Mouse (Mus musculus): Measurements from ENCODE around the gene Zfp273.
"Not testable (repeated sequence)": the region's sequence is repeated elsewhere in the genome, so short reads cannot be mapped to it uniquely, and the experiment has no call there.

Zfp273 gene

DNA sequence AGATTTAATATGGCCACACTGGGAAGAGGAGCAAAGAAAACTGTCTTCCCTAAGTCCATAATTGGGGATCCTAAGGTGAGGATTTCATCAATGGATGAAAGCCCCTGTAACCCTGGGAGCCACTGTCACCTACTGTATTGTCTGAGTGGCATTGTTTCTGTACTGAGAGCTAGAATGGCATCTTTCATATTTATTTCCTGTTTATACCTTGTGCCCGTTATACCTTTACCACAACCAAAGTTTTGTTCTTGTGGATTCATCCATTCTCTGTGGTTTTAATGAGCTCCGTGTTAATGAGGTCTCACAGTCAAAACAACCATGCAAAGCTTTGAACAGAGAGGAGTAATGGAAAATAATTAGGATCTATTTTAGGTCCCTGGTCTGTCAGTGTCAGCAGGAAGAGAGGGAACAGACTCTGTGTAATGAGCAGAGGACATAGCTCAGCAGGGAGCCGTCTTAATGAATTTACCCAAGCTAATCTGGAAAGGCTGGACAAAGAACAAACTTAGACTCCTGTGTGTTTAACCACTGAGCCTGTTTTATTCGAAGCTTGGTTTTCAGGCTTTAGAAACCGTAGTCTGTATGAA lies 51.3 kb downstream of the Zfp273 start:
- DNase-seq (ENCODE audit: low spot score in 2 of 2): no peak

DNA sequence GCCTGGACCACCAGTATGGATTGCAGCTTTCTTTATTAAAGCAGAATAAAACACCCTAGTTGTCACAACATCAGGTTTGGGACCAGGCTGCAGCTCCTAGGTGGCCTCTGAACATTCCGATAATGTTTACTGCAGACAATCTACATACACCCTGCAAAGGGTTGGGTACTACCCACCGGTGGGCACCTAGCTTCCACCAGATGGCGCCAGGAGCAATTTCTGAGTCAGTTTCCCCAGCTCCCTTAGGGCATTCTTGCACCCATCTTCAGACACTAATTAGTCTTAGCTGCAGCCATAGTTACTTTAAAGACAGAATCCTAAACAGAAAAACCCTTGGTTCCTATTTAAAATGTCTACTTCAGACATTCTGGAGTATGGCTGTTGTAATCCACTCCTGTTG lies 54.4 kb downstream of the Zfp273 start:
- DNase-seq (ENCODE audit: low spot score in 2 of 2): no peak

DNA sequence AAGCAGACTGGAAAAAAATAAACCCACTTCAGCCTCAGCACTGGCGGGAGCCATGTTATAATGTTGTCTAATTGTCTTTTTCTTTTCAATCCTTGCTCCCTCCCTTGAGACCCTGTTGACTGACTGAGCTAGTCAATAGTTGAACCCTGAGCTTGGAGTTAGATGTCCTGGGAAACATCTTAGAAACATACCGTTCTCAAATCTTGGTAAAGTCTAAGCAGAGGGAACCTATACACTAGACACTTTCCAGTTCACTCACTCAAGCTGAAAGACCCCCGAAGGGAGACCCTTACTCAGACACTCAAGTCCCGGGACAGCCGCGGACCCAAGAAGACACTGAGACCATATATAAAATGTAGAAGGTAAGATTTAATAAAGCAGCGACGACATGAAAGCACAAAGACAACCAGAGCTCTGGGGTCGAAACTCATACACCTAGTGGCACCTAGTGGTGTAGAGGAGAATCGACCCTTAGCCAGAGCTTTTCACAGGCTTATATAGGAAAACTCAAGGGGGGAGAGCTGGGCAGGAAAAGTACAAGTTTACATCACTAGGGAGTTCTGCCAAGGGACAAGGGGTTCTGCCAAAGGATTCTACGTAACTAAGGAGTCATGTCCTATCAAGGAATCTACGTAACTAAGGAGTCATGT lies 62.6 kb downstream of the Zfp273 start:
- DNase-seq (ENCODE audit: low spot score in 2 of 2): not testable (repeated sequence)
